Mouse (Mus musculus) stomach, embryonic 16.5 days (tissue): ENCODE data around the gene Svs5. TPM values are rescaled to one million over a fixed set of nuclear protein-coding genes. Genes with fewer than 3 reads are reported as not detected.
A peak's percentile ranks its signal among the peaks of the same experiment; 100 is the strongest.

Experiments used
- ATAC-seq: fragments of 200-750 bp; cut with Nextera tagmentation; 2 replicates; pipeline ENCODE4 v1.8.0; 2017; ENCODE audit warnings: moderate number of reproducible peaks, moderate TSS enrichment; ENCODE audit not compliant: insufficient read depth, low FRiP score
- H3K27ac ChIP-seq: fragments of 300-500 bp; sonication (generic); 2 replicates; pipeline ENCODE4 v1.5.1; 2014; ENCODE audit warnings: low read length
- H3K27me3 ChIP-seq: fragments of 300-500 bp; sonication (generic); 2 replicates; pipeline ENCODE4 v1.6.1; 2014; ENCODE audit warnings: low read length, control low read depth, mixed read lengths; ENCODE audit not compliant: control insufficient read depth, insufficient read depth
- H3K36me3 ChIP-seq: fragments of 300-500 bp; sonication (generic); 2 replicates; pipeline ENCODE4 v1.6.1; 2014; ENCODE audit warnings: low read length; ENCODE audit not compliant: control insufficient read depth, insufficient read depth
- H3K4me1 ChIP-seq: fragments of 300-500 bp; sonication (generic); 2 replicates; pipeline ENCODE4 v1.6.1; 2014; ENCODE audit warnings: low read length, control low read depth, mixed read lengths; ENCODE audit not compliant: control insufficient read depth, insufficient read depth
- H3K4me2 ChIP-seq: fragments of 300-500 bp; sonication (generic); 2 replicates; pipeline ENCODE4 v1.6.1; 2014; ENCODE audit warnings: low read depth, low read length, mixed read lengths
- H3K4me3 ChIP-seq: fragments of 300-500 bp; sonication (generic); replicated peaks from 2 replicates; pipeline ENCODE4 v1.5.1; 2014; ENCODE audit warnings: mild to moderate bottlenecking, low read length
- H3K9ac ChIP-seq: fragments of 300-500 bp; sonication (generic); 2 replicates; pipeline ENCODE4 v1.6.1; 2014; ENCODE audit warnings: low read length
- H3K9me3 ChIP-seq: fragments of 300-500 bp; sonication (generic); replicated peaks from 2 replicates; pipeline ENCODE4 v1.6.1; 2016; ENCODE audit warnings: low read length, control low read depth; ENCODE audit not compliant: control insufficient read depth
- WGBS: fragments of 180-500 bp; shearing (Covaris S2); extraction: QIAGEN DNeasy Blood & Tissue Kit; methylation state at CpG from one replicate; pipeline ENCODE4 v1.1.7; 2014; 5-methylcytosine and 5-hydroxymethylcytosine counted together
- microRNA-seq: library from miRNA; unstranded; fragments of <30 nt; microRNA quantifications from one replicate; pipeline ENCODE4, GENCODE M21; 2016
- polyA plus RNA-seq: library from polyadenylated mRNA; unstranded; fragments of >200 nt; fragmentation: Nextera tagmentation; extraction: Ambion mirVana; gene quantifications from 2 replicates; pipeline ENCODE4 v1.2.1, GENCODE M21; 2015

The Svs5 gene
- polyA plus RNA-seq, 1 experiment from 2014 or later, result not detected

DNA sequence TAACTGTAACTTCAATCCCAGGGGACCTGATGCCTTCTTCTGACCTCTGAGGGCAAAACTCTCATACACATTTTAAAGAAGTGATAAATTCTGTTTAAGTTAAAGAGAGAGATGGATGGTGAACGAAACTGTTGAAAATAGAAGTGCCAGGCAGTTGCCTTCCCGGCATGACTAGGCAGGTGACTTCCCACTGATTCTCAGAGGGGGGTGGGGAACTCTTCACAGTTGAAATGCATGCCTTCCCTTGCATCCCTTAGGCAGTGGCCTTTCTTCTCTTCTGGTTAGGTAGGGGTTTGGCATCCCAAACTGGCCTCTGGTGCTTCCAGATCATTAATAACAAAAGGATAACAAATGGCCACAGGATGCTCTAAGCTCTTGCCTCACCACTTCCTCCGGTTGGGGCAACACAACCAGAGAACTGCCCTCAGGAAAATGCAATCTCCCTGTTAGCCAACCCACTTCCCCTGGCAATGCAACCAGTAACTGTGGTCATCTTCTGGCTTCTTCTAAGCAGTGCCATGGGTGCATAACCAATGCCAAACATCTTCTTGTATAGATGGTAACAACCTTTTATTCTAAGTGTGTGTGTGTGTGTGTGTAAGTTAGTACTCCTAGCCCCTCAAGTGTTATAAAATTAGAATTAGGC is 40.0 kb downstream of the Svs5 start:
- WGBS, result 18% methylated on average over 3 of the region's 3 CpGs
- no peaks in the 10 kb centered on the region for H3K27me3 ChIP-seq
- H3K4me2 ChIP-seq, result no peak overlapping the region
- no peak overlapping the region for H3K27ac ChIP-seq
- no peak overlapping the region for H3K9ac ChIP-seq
- H3K4me1 ChIP-seq, result no peaks in the 10 kb centered on the region
- no peak overlapping the region for H3K4me3 ChIP-seq
- no peaks in the 10 kb centered on the region for H3K36me3 ChIP-seq
- ATAC-seq, result no peak
- H3K9me3 ChIP-seq, result no peaks in the 10 kb centered on the region

DNA sequence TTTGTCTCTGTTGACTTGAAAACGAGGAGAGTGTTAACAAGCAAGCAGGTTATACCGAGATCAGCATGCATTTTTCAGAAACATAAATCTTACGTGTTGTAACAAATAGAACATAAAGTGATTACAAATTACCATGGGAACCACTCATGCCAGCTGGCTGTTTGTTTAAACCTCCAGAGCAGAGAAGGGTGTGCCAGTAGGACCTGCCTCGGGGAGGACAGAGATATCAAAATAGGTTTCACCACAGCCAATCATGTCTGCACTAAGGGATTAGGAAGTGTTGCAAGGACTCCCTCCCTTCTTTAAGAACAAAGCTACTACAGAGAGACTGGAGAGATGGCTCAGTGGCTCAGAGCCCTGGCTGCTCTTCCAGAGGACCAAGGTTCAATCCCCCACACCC is 40.6 kb downstream of the Svs5 start:
- ATAC-seq, result peak; percentile 29; the same call in 1 of the 2 replicates
- Histone ChIP-seq H3K27me3 (no peaks in the 10 kb centered on the region), H3K36me3 (no peaks in the 10 kb centered on the region), H3K9me3 (no peaks in the 10 kb centered on the region), H3K4me1 (no peaks in the 10 kb centered on the region), H3K9ac (no peak overlapping the region), H3K4me2 (no peak overlapping the region), H3K27ac (no peak overlapping the region; the same call in 1 of the 2 replicates), H3K4me3 (no peak overlapping the region)
- WGBS, result 15% methylated on average over 4 of the region's 4 CpGs

DNA sequence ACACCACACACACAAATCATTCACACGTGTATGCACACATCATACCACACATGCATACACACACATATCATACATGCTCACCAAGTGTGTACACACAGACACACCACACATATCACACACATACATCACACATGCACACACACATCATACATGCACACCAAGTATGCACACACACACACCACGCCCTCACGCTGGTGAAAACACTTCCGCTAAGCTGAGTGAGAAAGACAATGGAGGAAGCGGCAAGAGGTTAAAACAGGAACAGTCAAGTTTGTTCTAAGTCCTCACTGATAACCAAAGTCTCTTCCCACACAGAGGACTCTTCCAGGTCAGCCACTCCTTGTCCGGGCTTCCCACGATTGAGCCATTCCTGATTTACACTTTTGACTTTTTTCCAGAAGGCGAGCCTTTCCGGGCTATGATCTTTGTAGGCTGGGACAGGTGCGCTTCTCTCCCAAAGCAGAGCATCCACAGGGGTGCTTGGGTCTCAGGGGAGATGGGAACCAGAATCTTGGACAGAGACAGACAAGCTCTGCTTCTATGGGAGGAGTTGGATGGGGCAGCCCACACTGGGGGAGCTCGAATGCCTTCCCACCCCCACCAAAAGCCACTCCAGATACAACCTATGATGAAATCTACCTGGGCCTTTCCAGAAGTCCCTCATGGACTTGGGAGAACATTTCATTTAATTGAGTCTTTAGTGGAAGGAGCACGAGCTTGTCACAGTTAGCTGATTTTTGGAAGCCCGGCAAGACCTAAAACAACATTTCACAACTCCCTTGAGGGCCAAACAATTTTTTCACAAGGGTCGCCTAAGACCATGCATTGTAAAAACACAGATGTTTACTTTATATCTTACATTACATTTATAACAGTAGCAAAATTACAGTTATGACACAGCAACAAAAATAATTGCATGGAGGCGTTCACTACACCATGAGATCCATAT is 45.2 kb downstream of the Svs5 start:
- peaks cover 3% of the 10 kb centered on the region; the same call in 1 of the 2 replicates for H3K9me3 ChIP-seq
- H3K4me1 ChIP-seq, result no peaks in the 10 kb centered on the region
- H3K27ac ChIP-seq, result no peak overlapping the region
- WGBS, result 81% methylated on average over 15 of the region's 15 CpGs
- no peaks in the 10 kb centered on the region for H3K27me3 ChIP-seq
- H3K9ac ChIP-seq, result no peak overlapping the region
- H3K36me3 ChIP-seq, result no peaks in the 10 kb centered on the region
- ATAC-seq, result no peak
- H3K4me3 ChIP-seq, result no peak overlapping the region
- H3K4me2 ChIP-seq, result no peak overlapping the region

DNA sequence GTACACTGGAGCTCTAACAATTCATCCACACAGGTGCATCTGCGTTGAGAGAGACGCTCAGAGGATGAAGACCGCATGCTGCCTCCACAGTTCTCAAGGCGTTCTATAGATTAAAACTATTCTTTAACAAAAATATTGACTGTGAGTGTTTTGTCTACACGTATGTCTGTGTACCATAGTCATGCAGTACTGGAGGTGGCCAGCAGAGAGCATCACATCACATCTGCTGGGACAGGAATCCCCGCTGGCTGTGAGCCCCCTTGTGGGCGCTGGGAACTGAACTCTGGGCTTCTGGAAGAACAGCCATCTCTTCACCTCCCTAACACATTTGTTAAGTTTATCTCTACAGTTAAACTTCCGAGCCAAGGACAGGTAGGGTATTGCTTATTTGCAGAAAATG is 49.2 kb downstream of the Svs5 start:
- H3K4me1 ChIP-seq, result no peaks in the 10 kb centered on the region; the same call in 1 of the 2 replicates
- no peak overlapping the region for H3K9ac ChIP-seq
- no peak for ATAC-seq
- no peaks in the 10 kb centered on the region for H3K36me3 ChIP-seq
- peaks cover 3% of the 10 kb centered on the region; the same call in 1 of the 2 replicates for H3K9me3 ChIP-seq
- no peak overlapping the region for H3K4me3 ChIP-seq
- 76% methylated on average over 8 of the region's 8 CpGs for WGBS
- H3K27ac ChIP-seq, result no peak overlapping the region
- H3K4me2 ChIP-seq, result no peak overlapping the region
- 0 out of 2 replicates have a peak, but pooled peaks cover 5% of the 10 kb centered on the region for H3K27me3 ChIP-seq

DNA sequence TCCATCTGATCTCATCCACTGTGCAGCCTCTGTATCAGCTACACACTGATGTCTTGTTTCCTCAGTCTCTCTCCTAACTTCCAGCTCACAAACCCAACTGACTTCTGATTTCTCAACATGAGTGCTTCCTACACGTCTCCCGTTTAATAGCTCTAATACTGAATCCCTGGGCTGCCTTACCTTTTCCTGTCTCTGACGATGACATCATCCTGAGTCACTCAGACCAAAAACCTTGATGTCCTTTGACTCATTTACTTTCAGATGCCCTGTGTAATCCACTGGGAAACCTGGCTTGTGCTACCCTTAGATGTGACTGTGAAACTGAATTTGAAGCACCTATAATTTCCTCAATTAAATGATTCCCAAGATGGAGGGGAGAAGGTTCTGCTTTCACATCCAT is 50.4 kb downstream of the Svs5 start:
- no peaks in the 10 kb centered on the region; the same call in 1 of the 2 replicates for H3K4me1 ChIP-seq
- H3K36me3 ChIP-seq, result no peaks in the 10 kb centered on the region
- ATAC-seq, result no peak
- no peak overlapping the region for H3K4me3 ChIP-seq
- H3K9ac ChIP-seq, result no peak overlapping the region
- peaks cover 3% of the 10 kb centered on the region; the same call in 1 of the 2 replicates for H3K9me3 ChIP-seq
- 65% methylated on average over 3 of the region's 3 CpGs for WGBS
- H3K27ac ChIP-seq, result no peak overlapping the region
- no peak overlapping the region for H3K4me2 ChIP-seq
- H3K27me3 ChIP-seq, result 0 out of 2 replicates have a peak, but pooled peaks cover 5% of the 10 kb centered on the region

Small RNA genes within 50 kb of the gene (microRNA-seq; reads per million reads assigned to microRNA genes)
- not detected for gene Mir7678

Other genes starting within 250 kb of the Svs5 start
- 0.14 and 0.29 TPM in 2 replicates for gene Kcns1, start 161.6 kb upstream of the Svs5 start, polyA plus RNA-seq
- 11.0 and 27.7 TPM in 2 replicates for gene Wfdc5, start 150.0 kb upstream of the Svs5 start, polyA plus RNA-seq
- gene Wfdc12, start 142.1 kb upstream of the Svs5 start, polyA plus RNA-seq, result 0.31 TPM in 1 of 2 replicates, not detected in the other
- not detected in 2 replicates for gene Wfdc15a, start 132.6 kb upstream of the Svs5 start, polyA plus RNA-seq
- 56.1 and 65.1 TPM in 2 replicates for gene Wfdc15b, start 111.1 kb upstream of the Svs5 start, polyA plus RNA-seq
- not detected in 2 replicates for gene Svs2, start 94.3 kb upstream of the Svs5 start, polyA plus RNA-seq
- not detected in 2 replicates for gene Svs3b, start 76.1 kb upstream of the Svs5 start, polyA plus RNA-seq
- gene Svs4, start 54.3 kb upstream of the Svs5 start, polyA plus RNA-seq, result not detected in 2 replicates
- not detected in 2 replicates for gene Svs3a, start 43.5 kb upstream of the Svs5 start, polyA plus RNA-seq
- not detected in 2 replicates for gene Svs6, start 16.0 kb upstream of the Svs5 start, polyA plus RNA-seq
- 35.5 and 46.1 TPM in 2 replicates for gene Slpi, start 56.4 kb downstream of the Svs5 start, polyA plus RNA-seq
- 41.3 and 45.2 TPM in 2 replicates for gene Rbpjl, start 70.4 kb downstream of the Svs5 start, polyA plus RNA-seq
- gene Matn4, start 72.4 kb downstream of the Svs5 start, polyA plus RNA-seq, result 6.4 and 8.9 TPM in 2 replicates
- gene Sdc4, start 111.1 kb downstream of the Svs5 start, polyA plus RNA-seq, result 150 and 173 TPM in 2 replicates
- gene Sys1, start 124.2 kb downstream of the Svs5 start, polyA plus RNA-seq, result 48.1 and 49.4 TPM in 2 replicates
- 17.2 and 19.2 TPM in 2 replicates for gene Gm20458, start 128.2 kb downstream of the Svs5 start, polyA plus RNA-seq
- not detected in 2 replicates for gene Trp53tg5, start 141.0 kb downstream of the Svs5 start, polyA plus RNA-seq
- gene Dbndd2, start 153.4 kb downstream of the Svs5 start, polyA plus RNA-seq, result 12.1 and 21.3 TPM in 2 replicates
- 69.6 and 72.9 TPM in 2 replicates for gene Pigt, start 164.8 kb downstream of the Svs5 start, polyA plus RNA-seq
- 155 and 197 TPM in 2 replicates for gene Wfdc2, start 229.7 kb downstream of the Svs5 start, polyA plus RNA-seq
- not detected in 2 replicates for gene Spint3, start 240.7 kb downstream of the Svs5 start, polyA plus RNA-seq